Mouse (Mus musculus) layer of hippocampus, postnatal 36 days (tissue): Measurements from ENCODE around the gene Pea15a. TPM values are rescaled to one million over a fixed set of nuclear protein-coding genes. Genes with fewer than 3 reads are reported as not detected.

Source experiments
- DNase-seq, 2 experiments: peaks; one replicate each; pipeline ENCODE4 v3.0.0; 2022
- total RNA-seq, 2 experiments: library from RNA; stranded (reverse); gene quantifications; 2 replicates each; pipeline ENCODE4 v1.2.3; 2021

Gene Pea15a
- total RNA-seq, 2 experiments from 2014 or later: 418 to 426 TPM

DNA sequence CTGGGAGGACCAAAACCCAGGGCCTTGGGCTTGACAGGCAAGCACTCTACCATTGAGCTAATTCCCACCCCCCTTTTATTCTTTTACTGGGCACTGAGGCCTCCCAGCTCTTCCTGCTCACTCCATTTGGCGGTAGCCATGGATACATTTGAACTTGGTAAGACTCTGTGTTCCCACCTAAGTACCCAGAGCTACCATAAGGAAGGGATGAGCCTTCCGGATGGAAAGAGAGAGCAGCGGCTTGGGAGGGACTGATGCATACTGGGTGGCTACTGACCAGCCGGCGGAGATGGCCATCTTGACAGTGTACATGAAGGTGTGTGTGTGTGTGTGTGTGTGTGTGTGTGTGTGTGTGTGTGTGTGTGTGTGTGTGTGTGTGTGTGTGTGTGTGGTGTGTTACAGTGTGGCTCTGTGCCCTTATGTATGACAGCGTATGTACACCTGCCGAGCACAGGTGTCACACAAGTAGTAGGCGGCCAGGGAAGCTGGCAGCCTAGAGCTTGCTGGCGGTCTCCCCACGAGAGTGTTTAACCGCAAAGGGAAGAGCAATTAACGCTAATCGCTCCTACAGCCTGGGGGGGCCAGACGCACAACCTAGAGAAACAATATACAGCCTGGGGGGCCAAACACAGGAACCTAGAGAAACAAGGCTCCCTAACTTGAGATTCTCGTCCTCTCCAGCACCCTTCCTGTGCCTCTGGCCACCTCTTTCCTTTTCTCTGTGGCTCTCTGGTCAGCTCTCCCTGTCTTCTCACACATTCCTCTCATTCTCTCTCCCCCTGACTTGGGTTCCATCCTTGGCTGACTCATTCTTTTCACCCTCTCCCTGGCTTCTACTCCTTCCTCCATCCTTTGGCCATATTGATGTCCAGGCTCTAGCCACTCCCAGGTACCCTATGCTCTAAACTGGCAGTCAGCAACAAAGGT is 1.5 kb downstream of the Pea15a start:
- no peak for DNase-seq

GRCm38 (mm10) chr1:172204033-172204813 is 2.4 kb downstream of the Pea15a start:
- DNase-seq: no peak

- DNase-seq: no peak
Measured at GRCm38 (mm10) chr1:172203566-172203965, 3.0 kb downstream of the Pea15a start.

DNA sequence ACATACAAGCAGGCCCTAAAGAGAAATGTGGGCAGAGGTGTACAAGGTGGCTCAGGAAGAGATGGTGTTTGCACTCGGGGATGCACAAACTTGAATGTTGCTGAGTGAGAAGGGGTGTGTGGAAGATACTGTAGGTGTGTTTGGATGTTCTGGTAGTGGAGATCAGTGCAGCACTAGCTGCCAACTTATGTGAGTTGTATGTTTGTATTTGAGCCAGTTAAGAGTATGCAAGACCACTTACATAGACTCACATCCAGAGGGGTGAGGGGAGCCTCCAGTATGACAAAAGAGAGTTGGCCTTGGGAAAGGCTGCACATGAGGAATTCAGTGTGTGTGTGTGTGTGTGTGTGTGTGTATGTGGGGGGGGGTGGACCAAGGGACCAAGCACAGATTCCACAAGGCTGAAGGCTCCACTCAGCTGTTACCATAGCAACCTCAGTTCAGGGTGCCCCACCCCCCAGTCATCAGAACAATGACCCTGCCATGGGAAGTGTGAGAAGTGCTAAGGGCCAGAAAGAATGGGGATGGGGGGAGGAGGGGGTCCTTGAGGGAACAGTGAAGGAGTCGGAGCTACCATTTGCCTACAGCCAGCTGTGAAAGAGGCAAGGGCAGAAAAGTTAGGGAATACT is 3.6 kb downstream of the Pea15a start:
- no peak for DNase-seq

GRCm38 (mm10) chr1:172201967-172202880 is 4.4 kb downstream of the Pea15a start:
- no peak for DNase-seq

GRCm38 (mm10) chr1:172200871-172201447 is 5.6 kb downstream of the Pea15a start:
- peak; percentile 72 to 79 for DNase-seq

GRCm38 (mm10) chr1:172200161-172200560 is 6.4 kb downstream of the Pea15a start:
- no peak for DNase-seq

GRCm38 (mm10) chr1:172198996-172199395 is 7.6 kb downstream of the Pea15a start:
- DNase-seq: no peak

GRCm38 (mm10) chr1:172198316-172198715 is 8.3 kb downstream of the Pea15a start:
- peak in 1 of 2 experiments; percentile 1 for DNase-seq

DNA sequence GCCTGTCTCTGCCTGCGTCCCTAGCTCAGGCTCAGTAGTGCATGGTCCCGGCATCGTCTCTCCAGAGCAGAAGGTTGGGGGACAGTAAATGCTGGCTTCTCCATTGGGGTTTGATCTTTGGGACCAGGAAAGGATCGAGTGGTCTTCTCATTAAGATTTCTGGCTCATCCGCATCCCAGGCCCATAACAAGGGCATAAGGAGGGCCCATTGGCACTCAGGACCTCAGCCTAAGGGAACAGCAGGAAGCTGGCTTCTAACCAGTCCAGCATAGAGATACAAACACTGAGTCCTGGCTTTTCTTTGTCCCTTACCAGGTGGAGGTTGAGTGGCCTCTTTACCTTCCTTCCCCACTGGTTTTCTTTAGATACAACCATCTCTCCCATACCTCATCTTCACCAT is 8.8 kb downstream of the Pea15a start:
- DNase-seq: peak in 1 of 2 experiments; percentile 1

GRCm38 (mm10) chr1:172197146-172197545 is 9.5 kb downstream of the Pea15a start:
- DNase-seq: no peak

- DNase-seq: peak in 1 of 2 experiments; percentile 3
Measured at GRCm38 (mm10) chr1:172194435-172194834, 12.2 kb downstream of the Pea15a start.

DNA sequence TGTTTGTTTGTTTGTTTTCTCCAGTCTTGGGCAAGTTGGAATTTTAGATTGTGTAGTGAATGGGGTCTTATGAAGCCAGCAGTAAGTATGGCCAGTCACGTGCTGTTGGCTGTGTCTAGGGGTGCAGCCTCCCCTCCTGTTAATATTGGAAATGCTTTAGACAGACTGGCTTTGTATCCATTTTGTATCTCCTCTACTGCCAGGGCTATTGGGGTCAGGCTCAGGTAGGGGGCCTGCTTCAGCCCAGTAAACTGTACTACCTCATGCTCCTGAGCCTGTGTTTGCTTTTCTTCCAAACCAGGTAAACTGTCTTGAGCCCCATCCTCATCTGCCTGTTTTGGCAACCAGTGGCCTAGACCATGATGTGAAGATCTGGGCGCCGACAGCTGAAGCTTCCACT is 14.4 kb downstream of the Pea15a start:
- no peak for DNase-seq

GRCm38 (mm10) chr1:172191578-172191977 is 15.0 kb downstream of the Pea15a start:
- DNase-seq: no peak

GRCm38 (mm10) chr1:172188891-172189290 is 17.7 kb downstream of the Pea15a start:
- DNase-seq: no peak

DNA sequence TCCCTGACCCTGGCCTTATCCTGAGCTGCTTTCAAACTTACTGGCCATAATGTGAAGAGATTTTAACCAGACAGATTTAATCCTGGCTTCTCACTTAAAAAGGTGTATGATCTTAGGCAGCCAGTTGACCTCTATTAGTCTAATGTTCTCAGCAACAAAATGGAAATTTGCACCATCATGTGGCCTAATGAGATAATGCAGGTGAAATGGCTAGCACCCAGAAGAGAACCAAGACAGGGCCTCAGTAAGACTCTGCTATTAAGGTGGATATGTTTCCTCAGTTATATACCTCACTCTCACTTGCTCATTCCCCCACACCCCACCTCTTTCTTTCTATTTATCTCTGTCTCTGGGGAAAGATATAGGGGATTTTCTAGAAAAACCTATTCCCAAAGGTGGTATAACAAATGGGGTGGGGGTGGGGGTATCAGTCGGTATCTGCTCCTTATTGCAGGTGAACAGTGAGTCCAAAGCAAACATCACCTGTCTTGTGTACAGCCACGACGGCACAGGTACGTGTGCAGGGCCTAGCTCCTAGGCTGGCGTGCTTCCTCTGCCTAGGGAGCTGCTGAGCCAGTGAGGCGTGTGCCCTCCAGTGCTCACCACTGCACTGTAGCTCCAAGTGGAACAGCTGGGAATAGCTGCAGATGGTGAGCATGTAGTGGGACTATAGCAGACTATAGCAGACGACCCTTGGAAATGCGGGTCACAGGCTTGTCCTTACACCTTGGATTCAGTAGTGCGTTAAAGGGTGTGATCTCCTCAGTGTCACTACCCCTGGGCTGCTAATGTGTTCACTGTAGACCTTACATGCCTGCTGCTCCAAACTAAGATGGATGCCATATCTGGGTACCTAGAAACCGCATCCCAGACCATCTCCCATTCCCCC is 20.0 kb downstream of the Pea15a start:
- no peak for DNase-seq

- no peak for DNase-seq
Measured at GRCm38 (mm10) chr1:172183915-172184314, 22.7 kb downstream of the Pea15a start.

GRCm38 (mm10) chr1:172183056-172183455 is 23.5 kb downstream of the Pea15a start:
- DNase-seq: no peak

- no peak for DNase-seq
Measured at GRCm38 (mm10) chr1:172181777-172182176, 24.8 kb downstream of the Pea15a start.

DNA sequence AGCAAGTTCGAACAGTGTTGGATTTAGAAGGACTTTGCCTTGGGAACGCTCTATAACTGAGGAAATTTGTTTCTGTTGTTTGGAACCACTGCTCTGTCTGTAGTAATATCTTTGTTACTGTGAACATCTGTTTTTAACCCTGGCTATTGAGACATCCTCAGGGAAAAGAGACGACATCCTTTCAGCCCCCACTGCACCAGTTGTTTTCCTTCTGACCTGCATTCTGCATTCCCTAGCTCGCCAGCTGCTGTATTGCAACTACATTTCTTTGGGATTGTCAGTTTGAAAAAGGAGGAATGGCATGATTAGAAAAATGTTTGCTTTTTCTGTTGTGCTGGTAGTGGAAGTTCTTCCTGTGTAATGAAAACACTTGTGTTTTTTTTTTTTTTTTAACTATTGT is 25.7 kb downstream of the Pea15a start:
- DNase-seq: no peak
